Mouse (Mus musculus) embryo, embryonic 9.5 days (tissue): ENCODE measurements around the gene Olfr1499.
"Not testable (repeated sequence)": the region's sequence is repeated elsewhere in the genome, so short reads cannot be mapped to it uniquely, and the experiment has no call there.

Source experiments
- DNase-seq: peaks from one replicate; pipeline ENCODE4 v3.0.0-alpha.2; 2017; ENCODE audit errors: extremely low spot score

Gene Olfr1499

GRCm38 (mm10) chr19:13819347-13819746, at the start of gene Olfr1499:
Gene Olfr1499, minus strand, starts transcription at chr19:13819447.
- no peak for DNase-seq

- no peak for DNase-seq
These were observed 42.2 kb upstream of the Olfr1499 start, which contains the start of gene Olfr1502 for GRCm38 (mm10) chr19:13861495-13861894. Gene Olfr1502, plus strand, starts transcription at chr19:13861795.

GRCm38 (mm10) chr19:13850592-13850991, 31.3 kb upstream of the Olfr1499 start, which contains the start of gene Olfr1501:
Gene Olfr1501, minus strand, starts transcription at chr19:13850692.
- not testable (repeated sequence) for DNase-seq

GRCm38 (mm10) chr19:13830388-13830787, 11.1 kb upstream of the Olfr1499 start, which contains the start of gene Olfr1500:
Gene Olfr1500, minus strand, starts transcription at chr19:13830488.
- no peak for DNase-seq

- no peak for DNase-seq
These were observed 9.2 kb upstream of the Olfr1499 start for GRCm38 (mm10) chr19:13828447-13828846.

GRCm38 (mm10) chr19:13820847-13821246, 1.6 kb upstream of the Olfr1499 start:
- DNase-seq: no peak

- DNase-seq: no peak
These were observed 420 bp downstream of the Olfr1499 start for GRCm38 (mm10) chr19:13818827-13819226.

GRCm38 (mm10) chr19:13812823-13813222, 6.4 kb downstream of the Olfr1499 start:
- DNase-seq: no peak

GRCm38 (mm10) chr19:13805486-13805885, 13.8 kb downstream of the Olfr1499 start:
- not testable (repeated sequence) for DNase-seq

GRCm38 (mm10) chr19:13798102-13798501, 21.1 kb downstream of the Olfr1499 start, which contains the start of gene Olfr1497:
Gene Olfr1497, minus strand, starts transcription at chr19:13798202.
- no peak for DNase-seq

GRCm38 (mm10) chr19:13777578-13777977, 41.7 kb downstream of the Olfr1499 start, which contains the start of gene Olfr1496:
Gene Olfr1496, plus strand, starts transcription at chr19:13777878.
- DNase-seq: no peak

- DNase-seq: no peak
These were observed 50.5 kb downstream of the Olfr1499 start for GRCm38 (mm10) chr19:13768565-13769276.

- DNase-seq: no peak
These were observed 54.9 kb downstream of the Olfr1499 start, which contains the start of gene Olfr1495 for GRCm38 (mm10) chr19:13764306-13764705. Gene Olfr1495, plus strand, starts transcription at chr19:13764606.
